Mouse (Mus musculus): ENCODE measurements around the gene Olfr635.

DNA sequence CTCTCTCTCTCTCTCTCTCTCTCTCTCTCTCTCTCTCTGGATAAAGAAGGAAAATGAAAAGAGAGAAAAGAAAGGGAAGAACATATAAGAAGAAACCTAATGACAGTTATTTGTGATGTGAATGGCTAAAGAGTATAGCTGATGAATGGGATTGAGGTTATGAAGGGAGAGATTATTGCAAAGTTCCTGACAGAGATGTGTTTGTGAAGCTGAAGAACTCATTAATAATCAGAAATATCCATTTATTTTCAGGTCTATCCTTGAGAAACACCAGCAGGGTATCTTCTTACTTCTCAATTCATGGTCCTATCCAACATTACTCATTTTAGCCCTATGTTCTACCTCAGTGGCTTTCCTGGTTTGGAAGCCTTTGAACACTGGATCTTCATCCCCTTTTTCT is 42.4 kb upstream of the Olfr635 start, which contains the start of gene Olfr631:
- TF ChIP-seq CTCF (IDR thresholded peaks at IDR 0.05; ENCODE audit: low read depth) (no peak), EP300 (optimal IDR thresholded peaks at IDR 0.05) (no peak)
